Mouse (Mus musculus) forebrain, embryonic 10.5 days (tissue): ENCODE data around the gene Mok. TPM values are rescaled to one million over a fixed set of nuclear protein-coding genes. Genes with fewer than 3 reads are reported as not detected.

ENCODE experiments used
- DNase-seq: peaks from one replicate; pipeline ENCODE4 v3.0.0-alpha.2; 2017; ENCODE audit warnings: low spot score; ENCODE audit errors: extremely low spot score
- H3K27ac ChIP-seq: fragments of 300-500 bp; sonication (generic); 2 replicates; pipeline ENCODE4 v1.5.1; 2016; ENCODE audit warnings: mild to moderate bottlenecking
- H3K27me3 ChIP-seq: fragments of 300-500 bp; sonication (generic); 2 replicates; pipeline ENCODE4 v1.6.1; 2016; ENCODE audit warnings: mild to moderate bottlenecking; ENCODE audit not compliant: poor library complexity, severe bottlenecking
- H3K36me3 ChIP-seq: fragments of 300-500 bp; sonication (generic); replicated peaks from 2 replicates; pipeline ENCODE4 v1.6.1; 2016; ENCODE audit warnings: mild to moderate bottlenecking, moderate library complexity
- H3K4me1 ChIP-seq: fragments of 300-500 bp; sonication (generic); 2 replicates; pipeline ENCODE4 v1.6.1; 2016
- H3K4me3 ChIP-seq: fragments of 300-500 bp; sonication (generic); 2 replicates; pipeline ENCODE4 v1.5.1; 2016; ENCODE audit warnings: mild to moderate bottlenecking, moderate library complexity
- H3K9me3 ChIP-seq: fragments of 300-500 bp; sonication (generic); 2 replicates; pipeline ENCODE4 v1.6.1; 2016; ENCODE audit warnings: mild to moderate bottlenecking, moderate library complexity
- WGBS: fragments of 180-500 bp; shearing (Covaris S2); methylation state at CpG from one replicate; pipeline ENCODE4 v1.1.7; 2016; 5-methylcytosine and 5-hydroxymethylcytosine counted together
- polyA plus RNA-seq: library from polyadenylated mRNA; unstranded; fragments of >200 nt; fragmentation: Nextera tagmentation; extraction: Ambion mirVana; gene quantifications from 2 replicates; pipeline ENCODE4 v1.2.1, GENCODE M21; 2016

Mok gene
- polyA plus RNA-seq, 1 experiment from 2014 or later: 11.7 TPM

DNA sequence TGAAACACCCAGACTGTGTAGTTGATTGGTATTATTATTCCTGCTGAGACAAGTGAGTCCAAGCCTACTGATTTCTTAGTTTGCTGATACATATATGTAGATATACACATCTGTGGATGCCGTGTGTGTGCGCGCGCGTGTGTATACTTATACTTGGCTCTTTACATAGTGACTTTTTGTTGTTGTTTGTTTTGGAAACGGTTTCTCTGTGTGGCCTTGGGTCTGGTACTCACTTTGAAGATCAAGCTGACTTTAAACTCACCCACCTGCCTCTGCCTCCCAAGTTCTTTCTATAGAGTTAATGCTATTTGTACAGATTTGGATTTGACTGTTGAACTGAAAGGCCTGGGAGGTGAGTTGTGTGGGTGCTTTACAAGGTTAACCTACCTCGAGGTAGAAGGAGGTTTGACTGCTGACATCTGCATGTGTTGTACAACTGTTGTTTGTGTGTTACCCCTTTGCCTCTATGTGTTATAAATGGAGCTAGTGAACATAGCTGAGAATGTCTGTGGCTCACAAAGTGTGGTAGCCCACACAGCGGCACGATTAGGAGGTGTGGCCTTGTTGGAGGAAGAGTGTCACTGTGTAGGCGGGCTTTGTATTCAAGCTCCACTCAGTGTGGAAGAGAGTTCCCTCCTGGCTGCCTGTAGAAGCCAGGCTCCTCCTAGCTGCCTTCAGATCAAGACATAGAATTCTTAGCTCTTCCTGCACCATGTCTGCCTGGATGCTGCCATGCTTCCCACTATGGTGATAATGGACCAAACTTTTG lies 70.1 kb downstream of the Mok start:
- H3K36me3 ChIP-seq: 0 out of 2 replicates have a peak, but pooled peaks cover 4% of the 10 kb centered on the region
- no peaks in the 10 kb centered on the region for H3K9me3 ChIP-seq
- H3K4me3 ChIP-seq: no peak overlapping the region
- H3K27me3 ChIP-seq: no peaks in the 10 kb centered on the region
- peaks cover 4% of the 10 kb centered on the region for H3K4me1 ChIP-seq
- no peak overlapping the region for H3K27ac ChIP-seq
- 95% methylated on average over 10 of the region's 10 CpGs for WGBS
- DNase-seq: no peak

DNA sequence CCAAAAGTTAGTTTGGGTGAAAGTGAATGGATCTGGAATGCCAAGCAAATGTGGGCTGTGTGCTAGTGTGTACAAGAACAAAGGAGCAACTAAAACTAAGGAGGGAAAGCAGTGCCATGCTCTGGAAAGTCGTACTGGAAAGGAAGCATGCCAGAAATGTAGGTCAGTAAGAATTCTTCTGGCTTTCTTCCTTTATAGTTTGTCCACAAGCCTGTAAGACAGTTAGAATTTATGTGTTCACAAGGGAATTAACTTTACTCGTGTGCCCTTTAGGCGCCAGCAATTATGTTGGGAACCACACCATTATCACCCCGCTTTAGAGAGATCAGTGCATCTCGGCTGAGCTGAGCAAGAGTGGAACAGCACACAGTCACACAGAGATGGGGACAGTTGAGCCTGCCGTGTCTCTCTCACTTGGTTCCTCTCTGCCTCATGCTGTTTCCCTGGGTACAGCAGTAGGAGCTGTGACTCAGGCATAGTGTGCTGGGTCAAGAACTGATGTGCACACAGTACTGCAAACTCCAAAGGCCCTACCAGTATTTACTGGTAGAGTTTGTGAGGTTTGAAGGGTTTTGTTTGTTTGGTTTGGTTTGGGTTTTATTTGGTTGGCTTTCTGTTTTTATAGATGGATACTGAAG lies 71.0 kb downstream of the Mok start:
- Histone ChIP-seq H3K27me3 (no peaks in the 10 kb centered on the region), H3K4me1 (no peaks in the 10 kb centered on the region), H3K27ac (no peak overlapping the region), H3K36me3 (0 out of 2 replicates have a peak, but pooled peaks cover 4% of the 10 kb centered on the region), H3K9me3 (no peaks in the 10 kb centered on the region), H3K4me3 (no peak overlapping the region)
- no peak for DNase-seq
- WGBS: 82% methylated on average over 6 of the region's 6 CpGs

DNA sequence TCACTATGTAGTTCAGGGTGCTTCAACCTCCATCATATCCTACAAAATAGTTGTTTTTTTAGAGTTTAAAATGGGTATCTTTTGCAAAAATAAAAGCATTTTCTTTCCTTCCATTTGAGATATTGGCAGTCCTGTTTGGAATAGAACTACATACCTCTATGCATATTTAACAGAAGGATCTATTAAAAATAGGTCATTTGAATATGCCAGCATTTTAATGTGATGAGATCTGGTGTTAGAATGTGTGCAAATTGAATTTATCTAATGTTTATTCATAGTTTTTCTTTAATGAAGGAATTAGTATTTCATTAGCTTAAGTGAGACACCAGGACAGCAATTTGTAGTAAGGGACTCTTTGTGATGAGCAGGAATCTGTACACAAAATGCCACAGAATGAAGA lies 72.2 kb downstream of the Mok start:
- no peak overlapping the region for H3K4me3 ChIP-seq
- no peak for DNase-seq
- H3K36me3 ChIP-seq: peaks cover 7% of the 10 kb centered on the region
- H3K9me3 ChIP-seq: no peaks in the 10 kb centered on the region
- no peaks in the 10 kb centered on the region for H3K4me1 ChIP-seq
- no peaks in the 10 kb centered on the region for H3K27me3 ChIP-seq
- no peak overlapping the region for H3K27ac ChIP-seq

GRCm38 (mm10) chr12:110764531-110764930 lies 76.2 kb downstream of the Mok start:
- Histone ChIP-seq H3K27me3 (no peaks in the 10 kb centered on the region), H3K36me3 (peaks cover 8% of the 10 kb centered on the region), H3K4me3 (no peak overlapping the region), H3K27ac (no peak overlapping the region), H3K4me1 (peaks cover 10% of the 10 kb centered on the region), H3K9me3 (no peaks in the 10 kb centered on the region)
- 94% methylated on average over 5 of the region's 5 CpGs for WGBS
- DNase-seq: no peak

DNA sequence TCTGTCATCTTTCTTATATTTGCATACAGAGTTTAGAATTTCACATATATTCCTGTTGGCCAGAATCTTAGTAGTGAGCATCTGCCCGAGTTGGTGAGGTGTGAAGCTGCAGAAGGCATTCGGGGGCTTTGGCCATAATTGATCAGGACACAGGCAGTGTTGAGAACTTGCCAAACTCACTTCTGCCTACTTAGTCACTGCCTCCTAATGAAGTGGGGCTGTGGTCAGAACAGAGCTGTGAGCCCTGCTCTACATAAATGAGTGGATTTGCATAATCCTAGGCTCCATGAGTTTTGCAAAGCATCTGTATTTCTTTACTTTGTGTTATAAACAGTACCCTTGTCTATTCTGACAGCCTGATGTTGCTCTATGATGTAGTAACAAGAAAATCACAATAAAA lies 78.4 kb downstream of the Mok start:
- WGBS: 91% methylated on average over 2 of the region's 2 CpGs
- Histone ChIP-seq H3K9me3 (no peaks in the 10 kb centered on the region), H3K4me3 (no peak overlapping the region), H3K27ac (no peak overlapping the region), H3K36me3 (peaks cover 12% of the 10 kb centered on the region), H3K4me1 (peaks cover 11% of the 10 kb centered on the region), H3K27me3 (no peaks in the 10 kb centered on the region)
- no peak for DNase-seq

DNA sequence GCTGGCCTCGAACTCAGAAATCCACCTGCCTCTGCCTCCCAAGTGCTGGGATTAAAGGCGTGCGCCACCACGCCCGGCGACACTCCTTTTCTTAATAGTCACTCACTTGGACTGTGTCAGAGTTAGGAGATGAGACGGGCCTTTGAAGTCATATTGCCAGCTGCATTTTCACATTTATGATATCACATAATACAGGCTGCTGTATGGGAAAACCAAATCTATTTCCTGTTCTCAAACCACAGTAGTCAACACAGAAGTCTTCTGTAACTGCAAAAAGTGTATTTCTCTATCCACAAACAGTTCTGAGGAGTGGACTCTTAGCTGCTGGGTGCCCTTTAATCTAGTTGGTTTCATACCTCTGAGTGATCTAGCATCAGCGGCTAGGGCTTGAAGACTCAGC lies 81.8 kb downstream of the Mok start:
- no peak overlapping the region for H3K27ac ChIP-seq
- WGBS: 93% methylated on average over 8 of the region's 8 CpGs
- DNase-seq: no peak
- H3K9me3 ChIP-seq: no peaks in the 10 kb centered on the region; the same call in 1 of the 2 replicates
- H3K27me3 ChIP-seq: no peaks in the 10 kb centered on the region
- no peak overlapping the region for H3K4me3 ChIP-seq
- peaks cover 11% of the 10 kb centered on the region for H3K4me1 ChIP-seq
- H3K36me3 ChIP-seq: peaks cover 34% of the 10 kb centered on the region

Other genes starting within 250 kb of the Mok start
- gene Dync1h1, start 239.5 kb downstream of the Mok start, polyA plus RNA-seq: 62.0 and 75.6 TPM in 2 replicates
- gene 1700001K19Rik, start 158.3 kb downstream of the Mok start, polyA plus RNA-seq: not detected in 2 replicates
- 1,260 and 1,271 TPM in 2 replicates for gene Hsp90aa1, start 138.2 kb downstream of the Mok start, polyA plus RNA-seq
- 22.5 and 23.5 TPM in 2 replicates for gene Wdr20, start 103.0 kb downstream of the Mok start, polyA plus RNA-seq
- gene Zfp839, start 9.3 kb upstream of the Mok start, polyA plus RNA-seq: 4.2 and 5.2 TPM in 2 replicates
- 99.6 and 106 TPM in 2 replicates for gene Cinp, start 48.2 kb upstream of the Mok start, polyA plus RNA-seq
- gene Tecpr2, start 48.3 kb upstream of the Mok start, polyA plus RNA-seq: 6.6 and 7.2 TPM in 2 replicates
- 20.4 and 20.8 TPM in 2 replicates for gene Ankrd9, start 138.1 kb upstream of the Mok start, polyA plus RNA-seq
- 7.0 and 8.4 TPM in 2 replicates for gene Rcor1, start 198.4 kb upstream of the Mok start, polyA plus RNA-seq